Mouse (Mus musculus) lung, adult 2 months (tissue): ENCODE measurements around the gene Tfip11.

Source experiments
- CTCF ChIP-seq: fragments of 200-500 bp; IDR thresholded peaks from 2 replicates; pipeline ENCODE4 v1.5.1; 2011; ENCODE audit warnings: mild to moderate bottlenecking, low read length, control low read depth; ENCODE audit not compliant: insufficient read depth
- POLR2A ChIP-seq: fragments of 200-500 bp; IDR thresholded peaks from 2 replicates; pipeline ENCODE4 v1.6.1; 2011; ENCODE audit warnings: low read depth, mild to moderate bottlenecking, control low read depth, low read length, borderline replicate concordance; ENCODE audit errors: extremely low read depth

DNA sequence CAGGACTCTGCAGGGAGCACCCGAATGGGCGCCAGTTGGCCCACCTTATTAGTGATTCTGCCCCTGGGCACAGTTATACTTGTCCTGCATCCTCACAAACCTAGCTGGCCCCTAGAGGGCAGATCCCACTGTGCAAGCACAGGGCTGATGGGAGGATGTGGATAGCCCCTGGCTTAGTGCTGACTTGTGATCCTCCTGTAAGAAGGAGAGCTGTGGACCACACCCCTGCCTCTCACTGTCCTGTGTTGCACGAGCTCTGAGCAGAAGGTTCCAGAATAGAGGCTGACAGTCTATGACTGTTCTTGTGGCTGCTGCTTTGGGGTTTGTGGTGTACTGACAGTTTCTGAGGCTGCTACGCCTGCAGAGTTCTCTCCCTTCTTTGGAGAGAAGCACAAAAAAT, 24.5 kb upstream of the Tfip11 start:
- TF ChIP-seq CTCF: no peak
- no peak for TF ChIP-seq POLR2A
